Mouse (Mus musculus): ENCODE measurements around the gene Ddx27. TPM values are rescaled to one million over a fixed set of nuclear protein-coding genes. Genes with fewer than 3 reads are reported as not detected.
"Not testable (repeated sequence)": the region's sequence is repeated elsewhere in the genome, so short reads cannot be mapped to it uniquely, and the experiment has no call there.

The Ddx27 gene
- polyA plus RNA-seq, 1 experiment, result 18.6 TPM

DNA sequence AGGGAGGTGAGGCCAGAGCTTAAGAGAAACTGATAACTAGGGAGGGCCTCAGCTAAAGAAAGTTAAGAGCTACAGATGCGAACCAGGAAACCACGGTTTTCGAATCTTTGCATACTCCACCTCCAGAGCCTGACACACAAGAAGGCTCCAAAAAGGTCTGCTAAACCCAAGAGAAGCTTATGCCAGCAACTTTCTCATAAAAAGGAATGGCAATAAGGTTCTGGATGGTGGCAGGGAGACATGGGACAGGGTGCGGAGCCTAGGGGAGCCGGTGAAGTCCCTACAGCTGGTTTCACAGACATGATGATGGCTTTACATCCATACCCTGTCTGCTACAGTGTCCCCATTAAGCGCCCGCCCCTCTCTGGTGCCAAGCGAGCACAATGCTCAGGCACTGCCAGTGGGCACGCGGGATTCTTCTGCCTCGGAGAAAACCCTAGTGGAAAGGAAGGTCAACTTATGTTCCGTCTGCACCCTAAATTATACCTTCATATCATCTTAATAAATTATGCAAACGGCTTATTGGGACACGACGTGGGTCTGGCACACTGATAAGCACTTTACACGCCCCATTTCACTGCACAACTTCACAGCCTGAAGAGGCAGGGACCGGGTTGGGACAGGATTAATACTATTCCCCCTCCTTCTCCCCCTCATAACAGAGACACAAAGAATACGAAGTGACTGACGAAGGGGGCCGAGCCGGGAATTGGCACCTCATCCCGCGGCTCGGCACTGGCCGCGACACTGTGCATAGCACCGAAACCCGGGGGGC lies 19.8 kb upstream of the Ddx27 start:
- TF ChIP-seq POLR2A (IDR thresholded peaks at IDR 0.05; ENCODE audit: borderline replicate concordance, extremely low read depth, low read depth, low read length), result no peak
- peak overlapping the region; percentile 72 for H3K4me3 ChIP-seq (replicated peaks; ENCODE audit: extremely low read depth, low read depth, low read length)
- DNase-seq, result peak; percentile 28
- WGBS, result under 1% methylated on average over 27 of the region's 28 CpGs
- H3K4me1 ChIP-seq (ENCODE audit: control insufficient read depth, insufficient read depth, low read length), result peaks cover 18% of the 10 kb centered on the region

DNA sequence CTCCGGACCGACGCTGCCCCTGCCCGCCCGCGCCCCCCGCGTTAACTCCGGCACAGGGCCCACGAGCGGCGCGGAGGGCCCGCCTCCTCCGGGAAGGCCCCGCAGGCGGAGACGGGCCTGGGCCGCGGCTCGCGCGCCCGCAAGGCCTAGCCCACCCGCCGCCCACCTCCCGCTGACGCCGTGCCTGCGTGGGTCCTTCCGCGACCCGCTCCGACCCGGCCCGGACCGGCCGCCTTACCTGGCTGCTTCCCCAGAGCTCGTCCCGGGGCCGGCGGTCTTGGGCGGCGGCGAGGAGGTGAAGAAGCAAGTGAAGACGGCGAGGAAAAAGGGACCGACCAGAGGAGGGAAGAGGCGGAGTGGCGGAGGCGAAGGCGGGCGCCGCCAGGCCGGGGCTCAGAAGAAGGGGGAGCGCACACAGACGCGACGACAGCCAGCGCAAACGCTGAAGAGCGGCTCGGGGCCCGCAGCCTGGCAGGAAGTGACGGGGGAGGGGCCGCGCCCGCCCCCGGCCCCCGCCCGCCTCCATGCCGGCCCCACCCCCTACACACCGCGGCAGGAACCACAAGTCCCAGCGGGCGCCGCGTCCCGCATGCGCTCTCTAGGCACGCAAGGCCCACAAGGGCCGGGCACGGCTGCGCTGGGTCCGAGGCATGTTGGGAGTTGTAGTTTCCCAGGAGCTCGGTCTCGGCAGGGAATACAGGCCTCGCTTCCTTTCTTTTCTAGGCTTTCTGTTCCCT lies 19.0 kb upstream of the Ddx27 start, which contains the start of gene Stau1:
Stau1 (minus strand) TSS at position 504 of the 737 bp plus-strand sequence.
- 0% methylated on average over 83 of the region's 88 CpGs for WGBS
- H3K4me3 ChIP-seq (replicated peaks; ENCODE audit: extremely low read depth, low read depth, low read length), result peak within 1 kb of the TSS; percentile 72
- no peak for TF ChIP-seq CTCF (IDR thresholded peaks at IDR 0.05; ENCODE audit: insufficient read depth, low read length)
- peak; percentile 76; the same call in 1 of the 2 replicates for TF ChIP-seq POLR2A (IDR thresholded peaks at IDR 0.05; ENCODE audit: borderline replicate concordance, extremely low read depth, low read depth, low read length)
- H3K4me1 ChIP-seq (ENCODE audit: control insufficient read depth, insufficient read depth, low read length), result peaks cover 18% of the 10 kb centered on the region
- DNase-seq, result peak; percentile 86

GRCm38 (mm10) chr2:166996533-166996894 lies 18.5 kb upstream of the Ddx27 start:
- Histone ChIP-seq H3K4me1 (ENCODE audit: control insufficient read depth, insufficient read depth, low read length) (peaks cover 16% of the 10 kb centered on the region), H3K4me3 (replicated peaks; ENCODE audit: extremely low read depth, low read depth, low read length) (peak overlapping the region; percentile 59)
- no peak for TF ChIP-seq CTCF (IDR thresholded peaks at IDR 0.05; ENCODE audit: insufficient read depth, low read length)
- no peak for TF ChIP-seq POLR2A (IDR thresholded peaks at IDR 0.05; ENCODE audit: borderline replicate concordance, extremely low read depth, low read depth, low read length)
- 32% methylated on average over 8 of the region's 8 CpGs for WGBS
- DNase-seq, result no peak

DNA sequence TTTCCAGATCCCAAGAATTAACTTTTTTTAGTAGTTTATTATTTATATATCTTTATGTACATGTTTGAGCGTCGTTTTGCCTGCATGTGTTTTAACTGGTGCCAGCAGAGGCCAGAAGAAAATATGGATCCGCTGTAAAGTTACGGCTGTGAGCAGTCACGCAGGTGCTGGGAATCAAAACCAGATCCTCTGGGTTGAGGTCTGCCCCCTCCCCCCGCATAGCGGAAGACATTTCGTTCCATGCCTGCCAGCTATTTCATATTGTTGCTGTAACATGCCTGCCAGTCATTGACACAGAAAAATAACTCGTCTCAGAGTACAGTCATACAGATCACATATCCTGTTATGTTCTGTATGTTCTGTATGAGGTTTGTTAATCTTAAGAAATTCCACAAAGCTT lies 13.5 kb upstream of the Ddx27 start:
- TF ChIP-seq POLR2A (IDR thresholded peaks at IDR 0.05; ENCODE audit: borderline replicate concordance, extremely low read depth, low read depth, low read length) (no peak), CTCF (IDR thresholded peaks at IDR 0.05; ENCODE audit: insufficient read depth, low read length) (no peak)
- 71% methylated on average over 9 of the region's 9 CpGs for WGBS

GRCm38 (mm10) chr2:167004099-167004854 lies 10.7 kb upstream of the Ddx27 start:
- Histone ChIP-seq H3K4me3 (replicated peaks; ENCODE audit: extremely low read depth, low read depth, low read length) (no peak overlapping the region), H3K4me1 (ENCODE audit: control insufficient read depth, insufficient read depth, low read length) (no peaks in the 10 kb centered on the region)
- peak; percentile 39 for DNase-seq
- no peak for TF ChIP-seq POLR2A (IDR thresholded peaks at IDR 0.05; ENCODE audit: borderline replicate concordance, extremely low read depth, low read depth, low read length)
- TF ChIP-seq CTCF (IDR thresholded peaks at IDR 0.05; ENCODE audit: insufficient read depth, low read length), result peak; percentile 55
- WGBS, result 37% methylated on average over 8 of the region's 8 CpGs

More for the DNA sequence above, 13.5 kb upstream of the Ddx27 start:
- DNase-seq, result no peak
- Histone ChIP-seq H3K4me3 (replicated peaks; ENCODE audit: extremely low read depth, low read depth, low read length) (no peak overlapping the region), H3K4me1 (ENCODE audit: control insufficient read depth, insufficient read depth, low read length) (peaks cover 3% of the 10 kb centered on the region)

DNA sequence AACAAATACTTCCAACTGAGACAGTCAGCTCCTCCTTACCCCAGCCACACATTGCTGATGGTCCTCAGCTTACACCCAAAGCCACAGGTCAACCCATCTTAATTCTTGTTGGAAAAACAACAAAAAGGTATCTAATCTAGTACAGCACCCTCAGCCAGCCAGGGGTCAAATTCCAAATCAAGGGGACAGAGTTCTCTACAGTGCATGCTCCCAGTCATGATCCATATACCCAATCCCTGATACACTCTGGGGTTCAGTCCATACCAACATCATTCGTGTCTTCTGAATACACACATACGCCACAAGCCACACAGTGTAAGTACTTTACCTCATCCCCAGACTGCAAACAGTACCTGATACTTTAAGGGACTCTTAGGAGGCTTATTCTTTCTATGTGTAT lies 8.6 kb upstream of the Ddx27 start:
- no peak for DNase-seq
- no peak for TF ChIP-seq POLR2A (IDR thresholded peaks at IDR 0.05; ENCODE audit: borderline replicate concordance, extremely low read depth, low read depth, low read length)
- TF ChIP-seq CTCF (IDR thresholded peaks at IDR 0.05; ENCODE audit: insufficient read depth, low read length), result no peak
- no peaks in the 10 kb centered on the region for H3K4me1 ChIP-seq (ENCODE audit: control insufficient read depth, insufficient read depth, low read length)
- WGBS, result 87% methylated on average over 2 of the region's 2 CpGs
- no peak overlapping the region for H3K4me3 ChIP-seq (replicated peaks; ENCODE audit: extremely low read depth, low read depth, low read length)

DNA sequence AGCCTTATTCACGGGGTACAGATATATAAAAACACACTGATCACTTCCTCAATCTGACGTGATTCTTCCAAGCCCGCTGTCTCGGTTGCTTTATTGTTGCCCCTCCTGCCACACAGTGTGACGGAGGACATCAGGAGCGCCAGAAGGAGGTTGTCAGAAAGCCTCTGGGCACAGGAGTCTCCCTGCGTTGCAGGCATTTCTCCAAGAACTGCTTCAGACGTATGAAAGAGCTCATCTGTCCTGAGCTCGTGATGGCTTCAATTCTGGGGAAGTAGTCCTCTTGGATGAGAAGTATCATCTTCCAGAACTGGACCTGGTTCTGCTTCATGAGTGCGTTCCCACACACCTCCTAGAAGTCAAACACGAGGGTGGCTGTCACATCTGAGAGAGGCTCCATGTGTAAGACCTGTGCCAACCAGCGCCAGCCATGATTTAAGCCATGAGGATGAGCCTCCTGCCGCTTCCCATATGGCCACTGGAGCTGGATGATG lies 7.9 kb upstream of the Ddx27 start:
- Histone ChIP-seq H3K4me3 (replicated peaks; ENCODE audit: extremely low read depth, low read depth, low read length) (no peak overlapping the region), H3K4me1 (ENCODE audit: control insufficient read depth, insufficient read depth, low read length) (no peaks in the 10 kb centered on the region)
- no peak for TF ChIP-seq CTCF (IDR thresholded peaks at IDR 0.05; ENCODE audit: insufficient read depth, low read length)
- no peak for TF ChIP-seq POLR2A (IDR thresholded peaks at IDR 0.05; ENCODE audit: borderline replicate concordance, extremely low read depth, low read depth, low read length)
- no peak for DNase-seq
- WGBS, result 63% methylated on average over 13 of the region's 13 CpGs

- H3K4me1 ChIP-seq (ENCODE audit: control insufficient read depth, insufficient read depth, low read length); H3K4me3 ChIP-seq (replicated peaks; ENCODE audit: extremely low read depth, low read depth, low read length); DNase-seq: not testable (repeated sequence)
- 50% methylated on average over 4 of the region's 4 CpGs for WGBS
Measured at GRCm38 (mm10) chr2:167007565-167007964, 7.4 kb upstream of the Ddx27 start.

DNA sequence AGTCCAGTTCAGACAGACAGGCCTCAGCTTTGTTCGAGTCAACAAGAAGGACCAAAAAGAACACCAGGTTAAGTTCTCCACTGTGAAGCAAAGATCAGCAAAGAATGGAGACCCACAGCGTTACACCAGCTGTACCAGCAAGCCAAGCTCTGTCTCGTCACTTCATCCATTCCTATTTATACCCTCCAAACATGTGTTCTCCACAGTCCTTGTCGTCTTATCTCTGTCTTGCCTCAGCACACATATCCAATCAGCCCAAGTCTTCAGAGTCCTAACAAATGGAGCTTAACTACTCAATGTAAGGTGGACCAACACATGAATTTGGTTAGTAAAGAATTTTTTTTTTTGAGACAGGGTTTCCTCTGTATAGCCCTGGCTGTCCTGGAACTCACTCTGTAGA lies 5.5 kb upstream of the Ddx27 start:
- 64% methylated on average over 4 of the region's 4 CpGs for WGBS
- Histone ChIP-seq H3K4me3 (replicated peaks; ENCODE audit: extremely low read depth, low read depth, low read length) (no peak overlapping the region), H3K4me1 (ENCODE audit: control insufficient read depth, insufficient read depth, low read length) (no peaks in the 10 kb centered on the region)
- DNase-seq, result no peak
- TF ChIP-seq CTCF (IDR thresholded peaks at IDR 0.05; ENCODE audit: insufficient read depth, low read length), result no peak
